Mouse (Mus musculus): ENCODE results near the gene Olfr126. TPM values are rescaled to one million over a fixed set of nuclear protein-coding genes. Genes with fewer than 3 reads are reported as not detected.

Gene Olfr126
- polyA plus RNA-seq (2017; shearing (Covaris generic)), result under 1 TPM in 1 of 2 experiments, not detected in 1; 0.20 TPM

GRCm38 (mm10) chr17:37847183-37847582 lies at the start of gene Olfr126:
Gene Olfr126 (plus strand): TSS chr17:37847483.

GRCm38 (mm10) chr17:37799588-37799987 lies 47.7 kb upstream of the Olfr126 start, which contains the start of gene Olfr124:
Gene Olfr124 (plus strand): TSS chr17:37799888.

GRCm38 (mm10) chr17:37832649-37833048 lies 14.6 kb upstream of the Olfr126 start, which contains the start of gene Olfr125:
Gene Olfr125 (plus strand): TSS chr17:37832949.

DNA sequence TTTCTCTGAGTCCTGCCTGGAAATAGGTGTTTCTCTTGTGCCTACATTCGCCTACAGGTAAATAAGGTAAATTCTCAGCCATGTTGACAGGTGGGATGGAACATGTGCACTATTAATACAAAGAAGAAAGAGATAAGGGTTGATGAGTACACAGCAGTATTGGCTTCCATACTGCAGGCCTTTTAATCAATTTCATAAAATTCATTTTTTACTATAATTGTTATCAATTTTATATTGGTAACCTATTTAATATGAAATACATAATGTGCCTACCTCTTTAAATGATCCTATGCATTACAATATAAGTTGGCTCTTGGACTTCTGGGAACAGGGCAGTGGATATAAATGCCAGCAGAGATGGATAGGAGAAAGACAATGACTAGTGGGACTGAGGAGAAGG lies 52.9 kb downstream of the Olfr126 start, which contains the start of gene Olfr127:
TSS of gene Olfr127 (plus strand) at position 301 of the 400 bp plus-strand sequence.

Other genes with a start within 250 kb of the Olfr126 start
- not detected for gene Olfr115, start 220.4 kb upstream of the Olfr126 start, polyA plus RNA-seq (2017; shearing (Covaris generic))
- not detected for gene Olfr116, start 220.3 kb upstream of the Olfr126 start, polyA plus RNA-seq (2017; shearing (Covaris generic))
- under 1 TPM in 1 of 2 experiments, not detected in 1; 0.09 TPM for gene Olfr117, start 183.7 kb upstream of the Olfr126 start, polyA plus RNA-seq (2017; shearing (Covaris generic))
- under 1 TPM in 1 of 2 experiments, not detected in 1; 0.08 TPM for gene Olfr118, start 180.5 kb upstream of the Olfr126 start, polyA plus RNA-seq (2017; shearing (Covaris generic))
- under 1 TPM in 1 of 2 experiments, not detected in 1; 0.12 TPM for gene Olfr119, start 150.9 kb upstream of the Olfr126 start, polyA plus RNA-seq (2017; shearing (Covaris generic))
- gene Olfr120, start 125.7 kb upstream of the Olfr126 start, polyA plus RNA-seq (2017; shearing (Covaris generic)), result not detected
- gene Olfr121, start 98.6 kb upstream of the Olfr126 start, polyA plus RNA-seq (2017; shearing (Covaris generic)), result not detected
- gene Olfr122, start 78.9 kb upstream of the Olfr126 start, polyA plus RNA-seq (2017; shearing (Covaris generic)), result under 1 TPM in 1 of 2 experiments, not detected in 1; 0.29 TPM
- gene Olfr123, start 54.0 kb upstream of the Olfr126 start, polyA plus RNA-seq (2017; shearing (Covaris generic)), result not detected
- not detected for gene Olfr124, start 47.6 kb upstream of the Olfr126 start, polyA plus RNA-seq (2017; shearing (Covaris generic))
- not detected for gene Olfr125, start 14.5 kb upstream of the Olfr126 start, polyA plus RNA-seq (2017; shearing (Covaris generic))
- gene Olfr127, start 53.0 kb downstream of the Olfr126 start, polyA plus RNA-seq (2017; shearing (Covaris generic)), result under 1 TPM in 1 of 2 experiments, not detected in 1; 0.31 TPM
- gene Olfr128, start 73.1 kb downstream of the Olfr126 start, polyA plus RNA-seq (2017; shearing (Covaris generic)), result under 1 TPM in 1 of 2 experiments, not detected in 1; 0.20 TPM
- gene Olfr761, start 105.6 kb downstream of the Olfr126 start, polyA plus RNA-seq (2017; shearing (Covaris generic)), result not detected
- gene Olfr129, start 212.6 kb downstream of the Olfr126 start, polyA plus RNA-seq (2017; shearing (Covaris generic)), result under 1 TPM in 1 of 2 experiments, not detected in 1; 0.45 TPM
- gene Olfr130, start 216.4 kb downstream of the Olfr126 start, polyA plus RNA-seq (2017; shearing (Covaris generic)), result not detected
- not detected for gene Olfr131, start 241.2 kb downstream of the Olfr126 start, polyA plus RNA-seq (2017; shearing (Covaris generic))

Measured in activated CD4-positive, CD25-positive, alpha-beta regulatory T cell (primary cell).